Mouse (Mus musculus) cerebellum, postnatal 25 days (tissue): Measurements from ENCODE around the gene Gng3.
"Not testable (repeated sequence)": the region's sequence is repeated elsewhere in the genome, so short reads cannot be mapped to it uniquely, and the experiment has no call there.

Source experiments
- DNase-seq, 2 experiments: peaks; one replicate each; pipeline ENCODE4 v3.0.0; 2021; ENCODE audit warnings: mixed read lengths in 2 of 2

The Gng3 gene

DNA sequence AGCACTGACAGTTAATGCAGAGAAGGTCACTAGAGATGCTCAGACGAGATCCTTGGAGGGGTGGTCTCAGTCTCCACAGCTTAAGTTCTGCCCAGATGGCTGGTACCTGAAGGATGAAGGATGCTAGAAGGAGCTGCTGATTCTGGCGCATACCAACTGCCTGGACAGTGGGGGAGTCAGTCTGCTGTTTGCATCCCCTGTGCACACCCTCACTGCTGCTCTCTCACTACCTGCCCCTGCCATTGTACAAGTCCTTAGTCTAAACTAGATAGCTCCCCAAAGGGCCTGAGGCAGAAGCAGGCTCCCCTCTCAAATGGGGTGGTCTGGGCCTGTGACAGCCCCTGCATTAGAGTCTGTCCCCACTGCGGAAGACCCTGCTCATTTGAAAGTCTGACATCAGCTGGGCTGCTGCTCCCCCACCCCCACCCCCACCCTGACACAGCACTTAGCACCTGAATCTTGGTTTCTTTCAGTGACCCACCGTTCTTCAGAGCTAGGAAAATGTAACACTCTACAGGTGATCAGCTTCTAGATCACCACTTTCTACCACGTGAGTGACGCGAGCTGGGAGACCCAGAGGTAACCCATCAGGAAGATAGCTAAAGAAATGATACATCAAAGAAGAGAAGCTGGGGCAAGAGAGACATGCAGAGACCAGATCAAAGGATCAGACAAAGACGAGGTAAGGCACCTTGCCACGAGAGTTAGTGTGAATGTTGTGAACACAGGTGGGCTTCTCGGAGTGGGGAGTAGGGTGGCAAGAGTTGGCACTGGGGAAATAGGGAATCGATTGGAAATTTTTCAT lies at the start of gene Gng3:
Gene Gng3, minus strand, starts transcription at position 92 of the 805 bp plus-strand sequence.
- DNase-seq, result peak; percentile 89 to 92

- no peak for DNase-seq
These were observed 48.8 kb upstream of the Gng3 start for GRCm38 (mm10) chr19:8887585-8888463.

GRCm38 (mm10) chr19:8886916-8887584 lies 48.1 kb upstream of the Gng3 start:
- DNase-seq, result no peak

DNA sequence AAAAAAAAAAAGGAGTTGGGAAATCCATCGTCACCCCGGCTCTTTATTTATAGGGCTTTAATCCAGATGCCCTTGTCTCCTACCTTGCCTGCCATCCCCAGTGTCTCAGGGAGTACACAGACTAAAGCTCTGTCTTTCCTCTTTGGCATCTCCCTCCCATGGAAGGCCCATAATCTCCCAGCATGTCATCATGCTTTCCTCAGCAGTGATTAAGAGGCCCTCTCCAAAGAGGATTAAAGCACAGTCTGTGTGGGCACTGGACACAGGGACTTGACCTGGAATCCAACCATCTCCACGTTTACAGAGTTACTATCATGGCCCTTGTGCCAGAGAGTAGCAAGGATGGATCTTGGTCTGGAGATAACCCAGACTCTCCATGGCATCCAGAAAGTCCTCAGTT lies 44.6 kb upstream of the Gng3 start, which contains the start of the genes Lbhd1 and Gm49403:
Gene Lbhd1, plus strand, starts transcription at position 117 of the 400 bp plus-strand sequence.
Gene Gm49403, plus strand, starts transcription at position 315 of the 400 bp plus-strand sequence.
- DNase-seq, result no peak

GRCm38 (mm10) chr19:8881034-8881392 lies 42.0 kb upstream of the Gng3 start:
- DNase-seq, result no peak

- peak; percentile 89 to 92 for DNase-seq
These were observed 41.5 kb upstream of the Gng3 start, which contains the start of gene Uqcc3 for GRCm38 (mm10) chr19:8880311-8881033. Gene Uqcc3 (minus strand): TSS chr19:8880923.

DNA sequence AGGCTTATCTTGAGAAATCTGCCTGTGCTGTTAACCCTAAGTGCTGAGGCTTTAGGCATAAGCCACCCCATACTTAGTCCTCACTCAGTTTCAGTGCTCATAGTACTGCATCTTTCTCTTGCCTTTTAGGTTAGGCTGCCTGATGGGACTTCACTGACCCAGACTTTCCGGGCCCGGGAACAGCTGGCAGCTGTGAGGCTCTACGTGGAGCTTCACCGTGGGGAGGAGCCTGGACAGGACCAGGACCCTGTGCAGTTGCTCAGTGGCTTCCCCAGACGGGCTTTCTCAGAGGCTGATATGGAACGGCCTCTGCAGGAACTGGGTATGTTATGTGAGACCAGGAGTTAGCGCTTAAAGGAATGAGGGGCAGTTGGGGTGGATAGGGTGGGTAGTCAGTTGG lies 36.0 kb upstream of the Gng3 start:
- no peak for DNase-seq

- DNase-seq, result no peak
These were observed 33.4 kb upstream of the Gng3 start for GRCm38 (mm10) chr19:8872266-8872840.

GRCm38 (mm10) chr19:8871267-8872186 lies 32.5 kb upstream of the Gng3 start, which contains the start of gene Ubxn1:
Gene Ubxn1 (plus strand): TSS chr19:8871496.
- peak; percentile 98 to 99 for DNase-seq

DNA sequence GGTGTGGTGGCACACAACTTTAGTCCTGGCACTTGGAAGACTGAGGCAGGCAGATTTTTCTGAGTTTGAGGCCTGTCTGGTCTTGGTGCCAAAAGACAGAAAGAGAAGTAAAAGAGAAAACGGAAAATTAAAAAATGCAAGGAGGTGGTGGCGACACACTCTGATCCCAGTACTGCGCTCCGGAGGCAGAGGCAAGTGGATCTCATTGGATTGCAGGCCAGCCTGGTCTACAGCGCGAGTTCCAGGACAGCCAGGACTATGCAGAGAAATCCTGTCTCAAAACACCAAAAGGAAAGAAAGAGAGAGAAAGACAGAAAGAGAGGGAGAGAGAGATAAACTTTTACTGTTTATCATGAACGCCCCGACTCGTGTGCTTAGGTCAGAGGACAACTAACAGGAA lies 31.8 kb upstream of the Gng3 start:
- no peak for DNase-seq

DNA sequence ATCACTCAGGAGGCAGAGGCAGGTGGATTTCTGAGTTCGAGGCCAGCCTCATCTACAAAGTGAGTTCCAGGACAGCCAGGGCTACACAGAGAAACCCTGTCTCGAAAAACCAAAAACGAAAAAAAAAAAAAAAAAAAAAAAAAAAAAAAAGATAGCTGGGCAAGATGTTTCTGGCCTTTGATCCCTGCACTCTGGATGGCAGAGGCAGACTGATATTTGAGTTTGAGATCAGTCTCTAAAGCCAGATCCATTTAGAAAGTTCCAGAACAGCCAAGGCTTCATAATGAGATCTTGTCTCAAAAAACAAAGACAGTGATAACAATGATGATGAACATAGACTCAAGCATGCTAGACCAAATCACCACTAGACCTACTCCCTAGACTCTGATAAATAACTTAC lies 31.4 kb upstream of the Gng3 start:
- DNase-seq, result not testable (repeated sequence)

- no peak for DNase-seq
These were observed 25.3 kb upstream of the Gng3 start for GRCm38 (mm10) chr19:8864265-8864664.

DNA sequence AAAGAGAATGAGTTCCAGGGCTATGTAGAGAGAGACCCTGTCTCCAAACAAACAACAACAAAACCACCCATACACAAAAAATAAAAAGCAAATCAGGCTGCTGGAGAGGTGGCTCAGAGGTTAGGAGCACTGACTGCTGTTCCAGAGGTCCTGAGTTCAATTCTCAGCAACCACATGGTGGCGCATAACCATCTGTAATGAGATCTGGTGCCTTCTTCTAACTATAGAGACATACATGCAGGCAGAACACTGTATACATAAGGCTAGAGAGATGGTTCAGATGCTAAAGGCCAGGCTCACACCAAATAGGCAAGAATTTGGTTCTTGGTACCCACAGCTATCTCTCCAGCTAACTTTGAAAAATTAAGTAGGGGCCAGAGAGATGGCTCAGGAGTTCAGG lies 20.0 kb upstream of the Gng3 start:
- DNase-seq, result peak in 1 of 2 experiments; percentile 56

DNA sequence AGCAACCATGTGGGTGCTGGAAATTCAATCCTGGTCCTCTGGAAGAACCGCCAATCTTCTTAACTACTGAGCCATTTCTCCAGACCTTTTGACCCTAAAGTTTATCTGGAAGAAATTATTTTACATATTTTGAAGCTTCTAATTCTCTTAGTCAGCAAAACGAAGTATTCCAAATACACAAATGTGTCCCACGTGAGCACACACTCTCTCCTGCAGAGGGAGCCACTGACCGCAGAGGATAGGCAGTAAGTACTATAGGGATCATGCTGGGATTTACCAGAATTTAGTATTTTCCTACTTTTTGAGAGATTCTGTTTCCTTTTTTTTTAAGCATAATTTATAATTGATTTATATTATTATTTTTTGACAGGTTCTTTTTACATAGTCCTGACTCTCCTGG lies 18.7 kb upstream of the Gng3 start:
- DNase-seq, result peak in 1 of 2 experiments; percentile 67

- DNase-seq, result no peak
These were observed 14.1 kb upstream of the Gng3 start for GRCm38 (mm10) chr19:8853117-8853516.

GRCm38 (mm10) chr19:8852236-8852928 lies 13.4 kb upstream of the Gng3 start:
- no peak for DNase-seq

GRCm38 (mm10) chr19:8851639-8852038 lies 12.6 kb upstream of the Gng3 start:
- DNase-seq, result no peak

GRCm38 (mm10) chr19:8850402-8850901 lies 11.5 kb upstream of the Gng3 start, which contains the start of gene Lrrn4cl:
Gene Lrrn4cl (plus strand): TSS chr19:8850768.
- no peak for DNase-seq

DNA sequence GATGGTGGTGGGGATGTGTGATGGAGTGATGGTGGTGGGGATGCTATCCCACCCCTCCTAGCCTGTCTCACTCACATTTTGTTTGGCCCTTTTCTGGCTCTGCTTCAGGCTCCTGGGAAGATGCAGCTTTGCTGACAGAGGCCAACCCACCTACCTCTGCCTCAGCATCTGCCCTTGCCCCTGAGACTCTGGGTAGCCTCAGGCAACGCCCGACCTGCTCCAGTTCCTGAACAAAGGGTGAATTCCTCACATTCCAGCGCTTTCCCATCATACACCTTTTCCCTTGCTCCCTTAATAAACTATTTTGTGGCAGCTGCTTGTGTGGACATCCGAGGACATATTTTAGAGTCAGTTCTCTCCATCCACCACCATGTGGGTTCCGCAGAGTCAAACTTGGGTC lies 9.4 kb upstream of the Gng3 start:
- no peak for DNase-seq
